Mouse (Mus musculus) limb, embryonic 12.5 days (tissue): ENCODE measurements around the gene Spry1. TPM values are rescaled to one million over a fixed set of nuclear protein-coding genes. Genes with fewer than 3 reads are reported as not detected.

ENCODE experiments used
- polyA plus RNA-seq: library from polyadenylated mRNA; unstranded; fragments of >200 nt; fragmentation: Nextera tagmentation; extraction: Ambion mirVana; gene quantifications from 2 replicates; pipeline ENCODE4 v1.2.1, GENCODE M21; 2016

The Spry1 gene
- polyA plus RNA-seq, 1 experiment from 2014 or later = 19.3 TPM

Other genes starting within 250 kb of the Spry1 start
- 47.8 and 47.9 TPM in 2 replicates for gene Spata5, start 220.1 kb upstream of the Spry1 start, polyA plus RNA-seq
- gene Nudt6, start 219.7 kb upstream of the Spry1 start, polyA plus RNA-seq = 3.8 and 4.0 TPM in 2 replicates
- 4.8 and 7.2 TPM in 2 replicates for gene Gm5148, start 84.5 kb downstream of the Spry1 start, polyA plus RNA-seq